Mouse (Mus musculus) erythroblast, adult 5-6 weeks (primary cell): Measurements from ENCODE around the gene Jmjd8. TPM values are rescaled to one million over a fixed set of nuclear protein-coding genes. Genes with fewer than 3 reads are reported as not detected.

Experiments used
- ATAC-seq: replicated peaks from 2 replicates; pipeline ENCODE4 v1.8.0; 2016; ENCODE audit warnings: moderate number of reproducible peaks, mild to moderate bottlenecking, moderate TSS enrichment, inconsistent platforms; ENCODE audit not compliant: poor library complexity, low FRiP score, severe bottlenecking
- total RNA-seq, 2 experiments: library from RNA; stranded (forward) in 1 of 2; stranded (reverse) in 1 of 2; fragments of 150-400 nt in 1 of 2; fragments of 200-764, 138-1000 nt in 1 of 2; gene quantifications; 2 replicates each; pipeline versions ENCODE4 v1.2.3 to v1.2.4; 2015 to 2017; ENCODE audit warnings: low replicate concordance in 2 of 2

Gene Jmjd8
- total RNA-seq (2015; ENCODE audit: low replicate concordance) (0.84 and 2.1 TPM in 2 replicates), total RNA-seq (2017; ENCODE audit: low replicate concordance) (3.9 and 6.7 TPM in 2 replicates)

DNA sequence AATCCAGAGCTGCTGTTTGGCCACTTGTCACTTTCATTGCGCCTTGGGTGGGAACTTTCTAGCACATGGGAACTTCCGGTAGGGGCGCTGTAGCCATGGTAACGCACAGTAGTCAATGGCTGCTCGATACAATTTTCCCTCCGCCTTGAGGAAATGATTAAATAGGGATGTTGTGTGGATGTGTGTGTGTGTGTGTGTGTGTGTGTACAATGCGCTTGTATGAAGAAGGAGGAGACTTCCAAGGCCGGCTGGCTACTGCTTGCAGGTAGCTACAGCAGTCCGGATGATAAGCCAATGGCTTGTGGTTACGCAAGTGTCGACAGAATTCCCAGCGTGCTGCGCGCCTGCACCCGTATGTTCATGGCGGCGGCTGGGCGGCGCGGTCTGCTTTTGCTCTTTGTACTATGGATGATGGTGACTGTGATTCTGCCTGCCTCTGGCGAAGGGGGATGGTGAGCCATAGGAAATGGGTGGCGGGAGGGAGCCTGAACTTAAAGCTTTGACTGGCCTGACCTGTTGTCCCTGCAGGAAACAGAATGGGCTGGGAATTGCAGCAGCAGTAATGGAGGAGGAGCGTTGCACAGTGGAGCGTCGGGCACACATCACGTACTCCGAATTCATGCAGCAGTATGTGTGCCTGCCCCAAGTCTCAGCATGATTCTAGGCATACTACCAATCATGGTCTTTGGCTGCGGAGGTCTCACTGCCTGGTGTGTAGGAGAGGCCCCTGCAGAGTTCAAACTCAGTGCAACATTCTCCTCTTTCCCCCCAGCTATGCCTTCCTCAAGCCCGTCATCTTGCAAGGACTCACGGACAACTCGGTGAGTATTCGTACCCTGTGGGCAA is at the start of gene Jmjd8:
Gene Jmjd8, plus strand, starts transcription at position 156 of the 846 bp plus-strand sequence.
- peak; percentile 50 for ATAC-seq

GRCm38 (mm10) chr17:25781339-25781738 is 47.3 kb upstream of the Jmjd8 start:
- ATAC-seq, result no peak

DNA sequence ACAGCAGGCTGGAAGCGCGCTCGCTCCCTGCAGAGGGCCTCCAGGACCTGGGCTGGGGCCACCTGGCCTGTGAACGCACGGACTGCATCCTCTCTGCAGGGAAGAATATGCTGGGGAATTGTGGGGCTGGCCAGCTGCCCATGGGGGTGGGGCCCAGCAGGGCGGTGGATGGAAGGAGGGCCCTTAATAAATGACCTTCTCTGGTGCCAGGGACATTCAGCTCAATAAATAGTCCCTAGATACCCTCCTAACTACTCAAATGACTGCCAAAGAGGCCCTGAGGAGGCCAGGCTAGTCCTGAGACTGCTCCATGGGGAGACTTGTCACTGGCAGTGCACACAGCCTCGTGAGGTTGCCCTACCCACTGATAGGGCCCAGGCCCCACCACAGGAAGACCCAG is 45.6 kb upstream of the Jmjd8 start:
- ATAC-seq, result no peak

DNA sequence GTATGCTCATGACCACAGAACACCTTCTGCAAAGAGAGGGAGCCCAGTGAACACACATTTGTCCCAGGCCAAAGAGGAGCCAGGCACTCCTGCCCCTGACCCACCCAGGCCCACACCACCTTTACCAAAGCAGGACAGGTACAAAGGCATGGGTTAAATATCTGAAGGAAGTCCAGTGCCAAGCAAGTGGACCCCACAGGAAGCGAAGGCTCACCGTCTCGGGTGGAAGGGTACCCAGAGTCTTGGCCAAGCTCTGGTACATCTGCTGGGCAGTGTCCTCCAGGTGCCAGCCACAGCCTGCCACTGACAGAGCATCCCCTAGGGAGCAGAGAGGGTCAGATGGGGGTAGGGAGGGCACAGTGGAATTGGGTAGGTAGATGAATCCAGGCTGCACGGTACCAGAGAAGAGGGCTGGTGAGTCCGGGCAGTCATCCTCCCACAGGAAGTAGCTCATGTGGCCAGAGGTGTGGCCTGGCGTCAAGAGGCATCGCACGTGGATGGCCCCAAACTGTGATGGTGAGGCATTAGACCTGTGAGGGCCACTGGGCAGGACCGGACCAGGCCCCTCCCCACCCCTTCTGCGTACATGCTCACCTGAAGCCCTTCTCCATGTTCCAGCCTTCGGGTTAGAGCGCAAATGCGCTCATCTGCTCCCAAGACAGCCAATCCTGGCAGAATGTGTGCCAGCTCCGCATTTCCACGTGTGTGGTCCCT is 44.6 kb upstream of the Jmjd8 start:
- ATAC-seq, result no peak

DNA sequence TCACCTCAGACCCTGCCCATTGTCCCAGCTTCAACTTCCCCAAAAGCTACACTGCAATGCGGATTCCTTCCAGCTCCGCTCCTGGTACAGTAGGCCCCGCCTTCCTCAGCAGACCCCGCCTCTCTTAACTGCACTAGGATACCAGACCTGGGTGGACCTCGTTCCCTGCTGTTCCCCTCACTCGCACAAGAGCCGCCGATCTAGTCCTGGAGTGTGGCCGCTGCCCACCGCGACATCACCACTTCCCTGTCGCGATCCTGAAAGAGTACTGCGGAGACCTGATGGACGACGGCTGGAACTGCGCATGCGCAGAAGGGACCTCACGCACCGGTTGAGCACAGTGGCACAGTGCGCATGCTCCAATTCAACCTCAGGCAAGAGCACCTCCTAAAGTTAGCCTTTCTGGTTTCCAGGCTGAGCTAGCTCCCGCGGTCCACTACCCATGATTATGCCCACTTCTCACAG is 43.4 kb upstream of the Jmjd8 start, which contains the start of gene Haghl:
Gene Haghl, minus strand, starts transcription at position 393 of the 465 bp plus-strand sequence.
- peak; percentile 86 for ATAC-seq

DNA sequence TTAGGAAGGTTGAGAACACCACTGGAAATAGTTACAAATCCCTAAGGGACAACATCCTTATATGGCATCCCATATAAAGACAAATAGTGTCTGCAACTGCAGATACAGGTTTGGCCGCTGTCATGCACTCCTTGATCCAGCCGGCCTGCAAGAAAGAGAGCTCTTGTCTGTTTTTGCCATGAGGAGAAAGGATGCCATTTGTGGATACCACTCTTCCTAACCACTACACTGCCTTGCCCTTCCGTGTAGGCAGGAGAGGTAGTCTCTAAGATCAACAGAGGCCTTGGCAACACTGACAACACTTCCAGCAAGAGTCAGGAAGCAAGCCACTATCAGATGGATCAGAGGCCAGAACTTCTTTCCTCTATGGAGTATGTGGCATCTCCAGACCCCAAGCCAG is 42.4 kb upstream of the Jmjd8 start, which contains the start of gene Ccdc78:
Gene Ccdc78, plus strand, starts transcription at position 301 of the 400 bp plus-strand sequence.
- no peak for ATAC-seq

DNA sequence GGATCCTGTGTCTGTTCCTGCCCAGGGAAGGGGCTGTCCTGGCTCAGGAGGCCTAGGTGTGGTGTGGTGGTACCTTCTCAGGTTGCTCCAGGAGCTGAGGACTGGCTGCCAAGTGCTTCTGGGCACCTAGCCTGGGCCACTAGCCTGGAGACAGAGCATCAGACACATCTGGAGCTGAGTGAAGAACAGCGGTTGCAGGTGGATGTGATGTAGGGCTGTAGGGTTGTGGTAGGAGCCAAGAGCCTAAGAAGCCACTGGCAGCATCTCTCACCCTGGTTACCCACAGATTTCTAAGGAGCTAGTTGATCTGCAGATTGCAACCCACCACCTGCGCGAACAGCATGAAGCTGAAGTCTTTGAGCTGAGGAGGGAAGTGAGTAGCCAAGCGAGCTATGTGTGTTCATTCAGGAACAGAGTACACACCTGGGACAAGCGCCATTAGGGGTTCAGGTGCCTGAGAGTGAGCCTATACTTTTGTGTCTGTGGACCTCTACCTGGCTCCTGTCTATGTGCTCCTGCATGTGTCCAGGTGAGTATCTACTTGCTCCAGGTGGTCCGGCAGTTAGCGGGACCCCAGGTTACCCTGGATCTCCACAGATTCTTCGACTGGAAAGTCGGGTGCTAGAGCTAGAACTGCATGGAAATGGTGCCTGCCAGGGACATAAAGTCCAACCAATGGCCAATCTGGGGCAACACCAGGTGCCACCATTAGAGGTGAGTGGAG is 41.7 kb upstream of the Jmjd8 start:
- ATAC-seq, result no peak

DNA sequence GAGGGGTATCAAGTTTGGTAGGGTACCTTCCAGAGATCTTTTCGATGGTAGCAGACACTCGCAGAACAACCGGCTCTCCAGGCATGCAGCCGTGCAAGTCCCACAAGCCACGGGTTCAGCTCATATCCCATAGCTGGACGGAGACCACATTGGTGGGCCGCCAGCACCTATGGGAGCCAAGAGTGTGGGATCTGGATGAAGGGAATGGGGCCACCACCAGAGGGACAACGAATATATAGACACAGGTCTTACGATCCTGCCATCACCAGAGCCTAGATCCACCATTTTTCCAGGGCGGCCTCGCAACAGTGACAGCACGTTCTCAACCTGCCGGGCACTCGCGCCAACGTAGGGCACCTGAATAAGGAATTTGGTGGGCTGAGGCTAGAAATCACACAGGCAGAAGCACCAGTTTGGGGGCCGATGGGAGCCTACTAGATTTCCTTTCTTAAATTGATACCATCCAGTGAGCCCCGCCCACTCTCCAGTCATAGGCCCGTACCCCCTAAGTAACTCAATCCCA is 37.3 kb upstream of the Jmjd8 start:
- no peak for ATAC-seq

- ATAC-seq, result peak; percentile 77
Measured at GRCm38 (mm10) chr17:25791843-25792527, 36.7 kb upstream of the Jmjd8 start.

GRCm38 (mm10) chr17:25792615-25793014 is 36.1 kb upstream of the Jmjd8 start, which contains the start of gene Fam173a:
TSS of gene Fam173a (minus strand) at chr17:25792901.
- peak; percentile 42; the same call in 1 of the 2 replicates for ATAC-seq

- no peak for ATAC-seq
Measured at GRCm38 (mm10) chr17:25794197-25794596, 34.5 kb upstream of the Jmjd8 start.

- ATAC-seq, result no peak
Measured at GRCm38 (mm10) chr17:25794998-25795397, 33.7 kb upstream of the Jmjd8 start.

GRCm38 (mm10) chr17:25795609-25796092 is 33.0 kb upstream of the Jmjd8 start, which contains the start of gene AC134908.4:
TSS of gene AC134908.4 (minus strand) at chr17:25795659.
- ATAC-seq, result no peak

GRCm38 (mm10) chr17:25796211-25796771 is 32.4 kb upstream of the Jmjd8 start:
- no peak for ATAC-seq

GRCm38 (mm10) chr17:25796951-25797369 is 31.7 kb upstream of the Jmjd8 start, which contains the start of gene Metrn:
TSS of gene Metrn (minus strand) at chr17:25797136.
- ATAC-seq, result peak; percentile 83

DNA sequence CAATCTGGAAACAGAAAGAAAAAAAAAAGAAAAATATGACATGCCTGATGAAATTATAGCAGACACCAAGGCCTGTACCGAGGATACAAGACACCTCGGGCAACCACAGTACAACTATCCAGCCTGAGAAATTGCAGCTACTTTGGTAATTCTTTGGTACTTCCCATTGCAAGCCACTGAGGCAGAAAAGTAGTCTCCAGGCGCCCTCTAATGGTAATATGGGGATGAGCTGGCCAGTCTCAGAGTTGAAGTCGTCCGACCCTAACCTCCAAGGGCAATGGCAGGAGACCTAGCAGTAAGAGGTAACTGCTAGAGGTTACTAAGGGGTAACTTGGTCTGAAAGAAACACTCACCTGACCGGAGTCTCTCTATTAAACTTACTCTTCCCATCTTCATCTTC is 27.6 kb upstream of the Jmjd8 start:
- peak; percentile 74 for ATAC-seq

DNA sequence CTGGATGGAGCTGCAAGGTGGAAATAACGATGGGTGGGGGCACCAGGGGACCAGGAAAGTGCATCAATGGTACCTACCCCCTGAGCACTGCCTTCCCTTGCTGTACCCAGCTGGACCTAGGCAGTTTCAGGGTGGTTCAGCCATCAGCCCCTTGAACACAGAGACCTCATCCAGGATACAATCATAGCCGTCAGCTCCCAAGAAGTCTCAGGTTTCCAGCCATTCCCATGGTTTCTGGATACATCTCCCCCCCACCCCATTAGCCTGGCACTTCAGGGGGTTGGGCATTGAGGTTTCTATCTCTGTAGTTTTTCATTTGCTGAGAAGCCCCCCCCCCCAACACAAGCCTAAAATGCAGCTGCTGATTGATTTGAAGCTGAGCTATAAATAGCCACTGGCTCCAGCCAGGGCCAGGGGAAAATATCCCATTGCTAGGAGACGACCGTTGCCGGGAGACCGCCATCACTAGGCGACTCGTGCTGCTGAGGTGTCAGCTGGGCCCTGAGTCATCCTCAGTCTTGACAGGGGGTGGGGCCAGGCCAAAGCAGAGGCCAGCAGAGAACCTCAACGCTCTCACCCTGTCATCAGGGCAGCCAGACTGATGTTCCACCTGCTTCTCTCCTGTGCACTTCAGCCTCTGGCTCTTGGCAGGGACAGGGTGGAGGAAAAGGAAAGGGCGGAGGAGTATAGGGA is 25.7 kb upstream of the Jmjd8 start:
- no peak for ATAC-seq

DNA sequence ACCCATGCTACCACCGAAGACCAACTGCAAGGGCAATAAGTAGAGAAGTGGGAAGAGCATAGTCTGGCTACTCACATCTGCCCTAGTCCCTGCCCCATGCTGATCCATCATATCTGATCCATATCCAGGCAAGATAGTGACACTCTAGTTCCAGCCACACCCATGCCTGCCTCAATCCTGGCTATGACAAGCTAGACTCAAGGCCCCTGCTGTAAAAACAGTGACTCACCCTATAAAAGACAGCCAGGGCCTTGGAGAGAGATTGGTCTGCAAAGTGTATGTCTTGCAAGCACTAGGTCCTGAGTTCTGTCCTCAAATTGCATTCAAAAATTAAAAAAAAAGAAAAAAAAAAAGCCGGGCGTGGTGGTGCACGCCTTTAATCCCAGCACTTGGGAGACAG is 22.2 kb upstream of the Jmjd8 start:
- ATAC-seq, result no peak
